Mouse (Mus musculus): ENCODE measurements at regions not wholly inside any gene's neighbourhood (a gene's known extent, or its start where the extent isn't known, plus 50 kb on each side); places are given as distances from the start of the nearest gene placed in this dataset.

GRCm38 (mm10) chr9:97247621-97248020 lies 122.1 kb downstream of the Trim42 start:
- no peak for TF ChIP-seq POLR2A (IDR thresholded peaks at IDR 0.05; ENCODE audit: low read depth, low read length)
- no peak for TF ChIP-seq CTCF (IDR thresholded peaks at IDR 0.05; ENCODE audit: extremely low read depth, insufficient read length, insufficient replicate concordance, low read depth, low read length)
- Histone ChIP-seq H3K27ac (ENCODE audit: insufficient read depth, low read depth, low read length) (no peak overlapping the region), H3K27me3 (ENCODE audit: control insufficient read depth, insufficient read depth, low read length) (no peaks in the 10 kb centered on the region), H3K4me1 (ENCODE audit: control insufficient read depth, insufficient read depth, insufficient read length, low read length) (no peaks in the 10 kb centered on the region), H3K4me3 (ENCODE audit: low read depth, low read length) (no peak overlapping the region), H3K36me3 (ENCODE audit: control insufficient read depth, insufficient read depth, low read length) (no peaks in the 10 kb centered on the region)
- 97% methylated on average over 1 of the region's 1 CpGs for WGBS

- no peaks in the 10 kb centered on the region for H3K27me3 ChIP-seq (ENCODE audit: control insufficient read depth, insufficient read depth, low read length)
- no peaks in the 10 kb centered on the region for H3K36me3 ChIP-seq (ENCODE audit: control insufficient read depth, insufficient read depth, low read length)
- no peak overlapping the region for H3K27ac ChIP-seq (ENCODE audit: insufficient read depth, low read depth, low read length)
- 70% methylated on average over 5 of the region's 5 CpGs for WGBS
- no peaks in the 10 kb centered on the region for H3K4me1 ChIP-seq (ENCODE audit: control insufficient read depth, insufficient read depth, insufficient read length, low read length)
- TF ChIP-seq CTCF (IDR thresholded peaks at IDR 0.05; ENCODE audit: extremely low read depth, insufficient read length, insufficient replicate concordance, low read depth, low read length) = no peak
- TF ChIP-seq POLR2A (IDR thresholded peaks at IDR 0.05; ENCODE audit: low read depth, low read length) = no peak
- H3K4me3 ChIP-seq (ENCODE audit: low read depth, low read length) = no peak overlapping the region
Observed at GRCm38 (mm10) chr9:97226074-97226473, 115.1 kb upstream of the Slc25a36 start.

GRCm38 (mm10) chr9:97224549-97224948 lies 113.6 kb upstream of the Slc25a36 start:
- Histone ChIP-seq H3K27me3 (ENCODE audit: control insufficient read depth, insufficient read depth, low read length) (no peaks in the 10 kb centered on the region), H3K27ac (ENCODE audit: insufficient read depth, low read depth, low read length) (no peak overlapping the region), H3K4me3 (ENCODE audit: low read depth, low read length) (no peak overlapping the region), H3K4me1 (ENCODE audit: control insufficient read depth, insufficient read depth, insufficient read length, low read length) (no peaks in the 10 kb centered on the region), H3K36me3 (ENCODE audit: control insufficient read depth, insufficient read depth, low read length) (no peaks in the 10 kb centered on the region)
- TF ChIP-seq CTCF (IDR thresholded peaks at IDR 0.05; ENCODE audit: extremely low read depth, insufficient read length, insufficient replicate concordance, low read depth, low read length) (no peak), POLR2A (IDR thresholded peaks at IDR 0.05; ENCODE audit: low read depth, low read length) (no peak)
- 50% methylated on average over 7 of the region's 7 CpGs for WGBS

GRCm38 (mm10) chr9:97214806-97215205 lies 103.8 kb upstream of the Slc25a36 start:
- H3K27me3 ChIP-seq (ENCODE audit: control insufficient read depth, insufficient read depth, low read length) = no peaks in the 10 kb centered on the region
- H3K4me1 ChIP-seq (ENCODE audit: control insufficient read depth, insufficient read depth, insufficient read length, low read length) = no peaks in the 10 kb centered on the region
- WGBS = 41% methylated on average over 2 of the region's 2 CpGs
- TF ChIP-seq POLR2A (IDR thresholded peaks at IDR 0.05; ENCODE audit: low read depth, low read length) (no peak), CTCF (IDR thresholded peaks at IDR 0.05; ENCODE audit: extremely low read depth, insufficient read length, insufficient replicate concordance, low read depth, low read length) (no peak)
- H3K4me3 ChIP-seq (ENCODE audit: low read depth, low read length) = no peak overlapping the region
- no peak overlapping the region for H3K27ac ChIP-seq (ENCODE audit: insufficient read depth, low read depth, low read length)
- no peaks in the 10 kb centered on the region for H3K36me3 ChIP-seq (ENCODE audit: control insufficient read depth, insufficient read depth, low read length)

DNA sequence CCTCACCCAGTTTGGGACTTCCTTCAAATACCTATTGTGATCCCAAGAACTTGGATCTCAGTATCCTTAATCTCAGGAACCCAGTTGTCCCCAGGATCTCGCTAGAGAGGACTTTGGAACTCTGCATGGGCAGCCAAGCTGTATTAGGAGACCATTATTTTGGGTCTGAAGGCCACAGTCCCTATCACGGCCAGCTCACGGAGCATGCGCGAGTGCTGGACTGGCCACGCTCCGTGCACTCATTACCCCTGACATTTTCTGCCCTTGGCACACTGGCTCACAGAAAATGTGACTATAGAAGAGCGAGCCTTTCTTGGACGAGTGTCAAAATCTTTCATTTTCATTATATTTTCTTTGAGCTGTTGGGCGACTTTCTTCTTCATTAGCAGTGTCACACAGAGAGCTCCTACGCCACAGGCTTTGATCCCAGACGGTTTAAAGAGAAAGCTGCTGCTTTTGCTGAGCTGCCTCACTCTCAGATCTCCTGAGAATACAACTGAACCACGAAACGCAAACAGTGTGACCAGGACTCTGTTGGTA lies 79.4 kb upstream of the Slc25a36 start:
- Histone ChIP-seq H3K27me3 (ENCODE audit: control insufficient read depth, insufficient read depth, low read length) (no peaks in the 10 kb centered on the region), H3K4me1 (ENCODE audit: control insufficient read depth, insufficient read depth, insufficient read length, low read length) (no peaks in the 10 kb centered on the region), H3K27ac (ENCODE audit: insufficient read depth, low read depth, low read length) (no peak overlapping the region), H3K36me3 (ENCODE audit: control insufficient read depth, insufficient read depth, low read length) (no peaks in the 10 kb centered on the region), H3K4me3 (ENCODE audit: low read depth, low read length) (no peak overlapping the region)
- no peak for TF ChIP-seq POLR2A (IDR thresholded peaks at IDR 0.05; ENCODE audit: low read depth, low read length)
- no peak for TF ChIP-seq CTCF (IDR thresholded peaks at IDR 0.05; ENCODE audit: extremely low read depth, insufficient read length, insufficient replicate concordance, low read depth, low read length)
- 87% methylated on average over 14 of the region's 14 CpGs for WGBS

GRCm38 (mm10) chr9:97189646-97190045 lies 78.7 kb upstream of the Slc25a36 start:
- no peaks in the 10 kb centered on the region for H3K27me3 ChIP-seq (ENCODE audit: control insufficient read depth, insufficient read depth, low read length)
- TF ChIP-seq CTCF (IDR thresholded peaks at IDR 0.05; ENCODE audit: extremely low read depth, insufficient read length, insufficient replicate concordance, low read depth, low read length) = no peak
- no peak for TF ChIP-seq POLR2A (IDR thresholded peaks at IDR 0.05; ENCODE audit: low read depth, low read length)
- WGBS = 38% methylated on average over 4 of the region's 4 CpGs
- no peaks in the 10 kb centered on the region for H3K4me1 ChIP-seq (ENCODE audit: control insufficient read depth, insufficient read depth, insufficient read length, low read length)
- H3K36me3 ChIP-seq (ENCODE audit: control insufficient read depth, insufficient read depth, low read length) = no peaks in the 10 kb centered on the region
- H3K27ac ChIP-seq (ENCODE audit: insufficient read depth, low read depth, low read length) = no peak overlapping the region
- no peak overlapping the region for H3K4me3 ChIP-seq (ENCODE audit: low read depth, low read length)

- no peak overlapping the region for H3K27ac ChIP-seq (ENCODE audit: insufficient read depth, low read depth, low read length)
- H3K4me3 ChIP-seq (ENCODE audit: low read depth, low read length) = no peak overlapping the region
- WGBS = 51% methylated on average over 7 of the region's 7 CpGs
- TF ChIP-seq POLR2A (IDR thresholded peaks at IDR 0.05; ENCODE audit: low read depth, low read length) (no peak), CTCF (IDR thresholded peaks at IDR 0.05; ENCODE audit: extremely low read depth, insufficient read length, insufficient replicate concordance, low read depth, low read length) (no peak)
- no peaks in the 10 kb centered on the region for H3K36me3 ChIP-seq (ENCODE audit: control insufficient read depth, insufficient read depth, low read length)
- no peaks in the 10 kb centered on the region for H3K4me1 ChIP-seq (ENCODE audit: control insufficient read depth, insufficient read depth, insufficient read length, low read length)
- no peaks in the 10 kb centered on the region for H3K27me3 ChIP-seq (ENCODE audit: control insufficient read depth, insufficient read depth, low read length)
Observed at GRCm38 (mm10) chr9:97188616-97189330, 77.8 kb upstream of the Slc25a36 start.
